Mouse (Mus musculus) embryo, embryonic 10 days (tissue): ENCODE results near the gene Esf1.
"Not testable (repeated sequence)": the region's sequence is repeated elsewhere in the genome, so short reads cannot be mapped to it uniquely, and the experiment has no call there.

Source experiments
- DNase-seq: peaks from one replicate; pipeline ENCODE4 v3.0.0-alpha.2; 2015; ENCODE audit warnings: low spot score

Gene Esf1

DNA sequence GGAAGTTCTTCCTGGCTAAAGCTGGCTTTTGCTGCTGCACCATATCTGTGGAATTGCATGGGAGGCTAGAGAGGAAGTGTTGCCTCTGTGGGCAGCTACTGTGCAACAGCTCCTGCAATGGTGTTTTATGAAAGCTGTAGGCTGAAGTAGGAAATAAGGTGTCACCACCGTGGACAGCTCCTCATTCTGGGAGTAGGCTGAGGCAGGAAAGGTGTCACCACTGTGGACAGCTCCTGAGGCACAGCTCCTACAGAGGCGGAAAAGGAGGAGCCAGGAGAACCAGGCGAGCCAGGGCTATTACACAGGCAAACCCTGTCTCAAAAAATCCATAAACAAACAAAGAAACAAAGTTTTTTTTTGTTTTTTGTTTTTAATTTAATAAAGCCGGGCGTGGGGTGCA, 74.3 kb downstream of the Esf1 start:
- no peak for DNase-seq

DNA sequence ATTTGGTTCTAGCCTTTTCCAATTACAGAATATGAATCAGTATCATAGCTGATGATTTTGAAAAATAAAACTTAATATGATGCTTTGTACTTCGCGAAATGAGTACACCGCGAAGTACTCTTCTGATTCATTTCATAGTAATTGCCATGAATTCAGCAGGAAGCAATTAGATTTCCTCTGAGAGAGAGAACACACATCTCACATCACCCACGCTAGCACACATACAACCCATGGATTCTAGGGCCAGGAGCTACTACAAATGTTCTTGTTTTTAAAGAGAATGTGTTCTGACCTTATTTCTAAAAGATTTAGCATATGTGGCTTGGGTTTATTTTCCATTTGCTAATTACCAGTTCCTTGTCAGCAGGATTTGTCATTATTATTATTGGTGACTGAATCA, 76.9 kb downstream of the Esf1 start:
- no peak for DNase-seq

DNA sequence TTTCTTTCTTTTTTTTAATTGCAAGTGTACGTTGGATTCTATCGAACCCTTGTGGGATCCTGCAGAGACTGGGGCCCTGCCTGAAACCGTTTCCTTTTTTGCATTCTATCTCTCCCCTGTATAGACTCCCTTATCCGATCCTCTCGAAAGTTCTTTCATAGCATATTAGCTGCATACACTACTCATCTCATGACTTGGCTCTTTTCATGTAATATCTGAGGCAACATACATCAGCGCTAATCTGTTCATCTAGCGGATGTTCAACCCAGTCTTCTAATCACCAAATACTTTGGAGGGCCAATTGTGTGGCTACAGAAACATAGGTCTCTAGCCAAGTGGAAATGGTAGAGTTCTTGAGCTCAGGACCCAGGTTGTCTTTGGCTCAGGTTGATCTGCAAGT, 86.1 kb downstream of the Esf1 start:
- no peak for DNase-seq

DNA sequence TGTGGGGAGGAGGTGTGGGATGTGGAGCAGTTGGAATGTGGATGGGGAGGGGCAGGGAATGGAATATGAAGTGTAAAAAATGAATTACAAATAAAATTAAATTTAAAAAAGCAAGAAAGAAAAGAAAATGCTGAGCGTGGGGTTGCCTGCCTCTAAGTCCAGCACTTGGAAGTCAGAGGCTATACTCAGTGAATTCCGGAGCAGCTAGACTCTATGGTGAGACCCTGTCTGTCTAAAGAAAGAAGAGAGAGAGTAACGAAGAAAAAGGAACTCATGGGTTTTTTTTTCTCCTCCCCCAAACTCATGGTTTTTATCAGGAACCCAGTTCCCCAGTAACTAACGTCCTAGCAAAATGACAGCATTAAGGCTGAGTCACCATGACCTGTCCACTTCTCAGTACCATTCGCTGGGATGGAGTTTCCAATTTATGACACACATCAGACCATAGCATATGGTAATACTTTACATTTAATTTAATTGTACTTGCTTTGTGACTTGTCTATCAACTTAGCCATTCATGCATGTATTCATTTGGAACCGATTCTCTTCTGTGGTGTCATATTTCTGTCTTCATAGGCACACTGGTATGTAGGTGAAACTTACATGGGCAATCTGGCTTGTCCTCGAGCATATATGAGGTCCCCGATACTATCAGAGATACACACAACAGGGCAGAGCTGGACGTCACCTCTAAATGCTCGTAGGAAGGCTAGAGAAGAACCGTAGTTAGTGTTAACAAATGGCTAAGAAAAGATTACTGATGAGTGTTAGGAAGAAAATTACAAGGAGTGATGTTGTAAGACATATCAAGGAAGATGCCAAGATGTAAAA, 89.4 kb downstream of the Esf1 start:
- DNase-seq: no peak

DNA sequence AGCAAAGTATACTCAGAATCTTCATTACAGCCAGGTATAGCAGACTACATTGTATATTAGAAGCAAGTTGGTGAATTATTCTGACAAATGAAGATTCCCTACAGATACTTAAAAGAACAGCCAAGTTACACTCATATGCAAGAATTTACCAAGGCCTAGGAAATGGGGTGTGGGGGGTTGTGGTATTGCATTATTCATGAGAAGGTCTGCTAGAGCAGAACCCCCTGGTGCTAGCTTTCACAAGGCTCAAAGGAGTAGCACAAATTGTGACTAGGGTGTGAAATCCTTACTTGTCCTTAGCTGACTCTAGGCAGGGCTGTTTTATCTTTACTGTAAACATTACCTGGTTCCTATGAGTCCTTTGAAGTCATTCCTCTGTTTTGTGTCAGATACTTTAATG, 91.1 kb downstream of the Esf1 start:
- not testable (repeated sequence) for DNase-seq

DNA sequence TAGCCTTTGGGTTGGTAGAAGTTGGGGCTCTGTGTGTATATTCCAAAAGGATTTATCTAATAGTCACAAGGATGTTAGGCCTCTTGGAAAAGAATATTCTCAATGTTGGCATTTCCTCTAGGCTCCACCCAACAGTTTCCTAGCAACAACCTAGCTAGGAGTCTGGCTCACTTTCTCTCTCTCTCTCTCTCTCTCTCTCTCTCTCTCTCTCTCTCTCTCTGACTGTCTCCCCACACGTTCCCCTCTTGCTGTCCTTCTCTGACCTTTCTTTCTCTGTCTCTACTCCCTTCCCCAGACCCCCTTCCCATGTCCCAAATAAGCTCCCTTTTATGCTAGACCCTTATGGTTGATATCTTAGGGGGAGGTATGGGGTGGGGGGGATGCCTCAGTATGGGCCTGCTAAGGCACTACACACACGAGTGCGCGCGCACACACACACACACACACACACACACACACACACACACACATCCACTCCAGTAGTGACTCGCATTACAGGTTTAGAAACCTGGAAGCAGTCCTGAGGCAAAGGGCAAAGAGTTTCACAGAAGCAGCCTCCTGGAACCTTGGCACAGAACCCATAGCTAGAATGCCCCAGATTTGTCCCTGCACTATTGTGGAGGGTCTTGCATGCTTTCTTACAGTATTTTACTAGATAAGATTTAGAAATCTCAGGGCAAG, 91.6 kb downstream of the Esf1 start:
- DNase-seq: no peak

DNA sequence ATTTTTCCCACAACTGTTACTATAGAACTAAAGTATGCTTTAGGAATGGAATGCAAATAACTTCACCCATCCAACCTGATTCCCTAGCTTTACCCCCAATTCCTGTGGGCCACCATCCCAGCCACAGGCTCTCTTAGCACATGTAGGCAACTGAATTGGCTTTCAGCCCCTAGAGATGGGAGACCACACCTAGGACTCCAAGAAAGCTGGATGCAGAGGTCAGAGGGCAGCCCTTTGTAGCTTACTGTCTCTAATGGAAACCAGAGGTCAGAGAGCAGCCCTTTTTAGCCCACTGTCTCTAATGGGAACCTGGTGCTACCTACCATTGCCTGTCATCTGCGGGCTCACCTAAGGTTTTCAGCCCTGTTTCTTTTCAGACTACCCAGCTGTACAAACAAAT, 92.9 kb downstream of the Esf1 start:
- peak; percentile 52 for DNase-seq

DNA sequence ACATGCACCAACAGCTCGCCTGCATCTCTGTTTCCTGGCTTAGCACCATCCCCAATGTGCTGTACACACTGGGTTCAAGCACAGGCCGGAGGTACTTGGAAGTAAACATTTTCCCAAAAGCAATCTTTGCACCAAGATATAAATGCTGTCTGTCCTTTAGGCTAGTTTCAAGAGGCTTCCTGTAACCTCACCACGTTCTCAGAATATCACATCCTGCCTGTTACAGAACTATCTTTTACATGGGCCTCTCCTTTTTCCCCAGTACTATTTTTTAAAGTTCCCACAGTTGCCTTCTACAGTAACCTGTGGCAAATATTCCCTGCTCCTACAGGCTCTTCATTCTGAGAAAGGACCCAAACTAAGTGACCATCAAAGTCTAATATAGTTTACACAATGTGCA, 95.2 kb downstream of the Esf1 start:
- no peak for DNase-seq
